Mouse (Mus musculus) liver, adult 2 months (tissue): Measurements from ENCODE around the gene Gfy. TPM values are rescaled to one million over a fixed set of nuclear protein-coding genes. Genes with fewer than 3 reads are reported as not detected.

Source experiments
- DNase-seq: peaks from one replicate; pipeline ENCODE4 v3.0.0-alpha.2; 2011; ENCODE audit warnings: low read depth, low spot score; ENCODE audit errors: extremely low read depth
- H3K27ac ChIP-seq: fragments of 200-500 bp; replicated peaks from 2 replicates; pipeline ENCODE4 v1.5.1; 2012; ENCODE audit warnings: low read depth, mild to moderate bottlenecking, control low read depth, inconsistent platforms, low read length; ENCODE audit not compliant: insufficient read depth
- H3K27me3 ChIP-seq: fragments of 200-500 bp; 2 replicates; pipeline ENCODE4 v1.6.1; 2012; ENCODE audit warnings: mild to moderate bottlenecking, moderate library complexity, low read length, inconsistent platforms; ENCODE audit not compliant: control insufficient read depth, insufficient read depth
- H3K36me3 ChIP-seq: fragments of 200-500 bp; 2 replicates; pipeline ENCODE4 v1.6.1; 2012; ENCODE audit warnings: low read length, inconsistent platforms; ENCODE audit not compliant: control insufficient read depth, insufficient read depth
- H3K4me1 ChIP-seq: fragments of 200-500 bp; 2 replicates; pipeline ENCODE4 v1.6.1; 2011; ENCODE audit warnings: low read length; ENCODE audit not compliant: control insufficient read depth, insufficient read depth
- H3K4me3 ChIP-seq: fragments of 200-500 bp; 2 replicates; pipeline ENCODE4 v1.5.1; 2011; ENCODE audit warnings: low read depth, mild to moderate bottlenecking, control low read depth, low read length, moderate library complexity; ENCODE audit not compliant: insufficient read depth
- H3K79me2 ChIP-seq: fragments of 200-500 bp; 2 replicates; pipeline ENCODE4 v1.6.1; 2012; ENCODE audit warnings: inconsistent platforms, mild to moderate bottlenecking, low read length, moderate library complexity; ENCODE audit not compliant: control insufficient read depth, insufficient read depth
- H3K9ac ChIP-seq: fragments of 200-500 bp; 2 replicates; pipeline ENCODE4 v1.6.1; 2012; ENCODE audit warnings: low read depth, mild to moderate bottlenecking, control low read depth, inconsistent platforms, low read length
- CTCF ChIP-seq: fragments of 200-500 bp; IDR thresholded peaks from 2 replicates; pipeline ENCODE4 v1.5.1; 2011; ENCODE audit warnings: low read depth, low read length, control low read depth
- POLR2A ChIP-seq: fragments of 200-500 bp; IDR thresholded peaks from 2 replicates; pipeline ENCODE4 v1.6.1; 2011; ENCODE audit warnings: low read length, control low read depth; ENCODE audit not compliant: insufficient read depth; ENCODE audit errors: extremely low read depth
- WGBS: fragments of 180-500 bp; shearing (Covaris S2); methylation state at CpG from one replicate; pipeline ENCODE4 v1.1.7; 2018; 5-methylcytosine and 5-hydroxymethylcytosine counted together
- polyA plus RNA-seq: library from polyadenylated mRNA; depleted of rRNA; stranded (reverse); fragments of >200 nt; gene quantifications from 2 replicates; pipeline ENCODE4 v1.2.3, GENCODE M21; 2012
- total RNA-seq: library from RNA; depleted of rRNA; stranded (reverse); fragments of >200 nt; gene quantifications from 2 replicates; pipeline ENCODE4 v1.2.3, GENCODE M21; 2014

The Gfy gene
- total and polyA plus RNA-seq, 2 experiments, result not detected

DNA sequence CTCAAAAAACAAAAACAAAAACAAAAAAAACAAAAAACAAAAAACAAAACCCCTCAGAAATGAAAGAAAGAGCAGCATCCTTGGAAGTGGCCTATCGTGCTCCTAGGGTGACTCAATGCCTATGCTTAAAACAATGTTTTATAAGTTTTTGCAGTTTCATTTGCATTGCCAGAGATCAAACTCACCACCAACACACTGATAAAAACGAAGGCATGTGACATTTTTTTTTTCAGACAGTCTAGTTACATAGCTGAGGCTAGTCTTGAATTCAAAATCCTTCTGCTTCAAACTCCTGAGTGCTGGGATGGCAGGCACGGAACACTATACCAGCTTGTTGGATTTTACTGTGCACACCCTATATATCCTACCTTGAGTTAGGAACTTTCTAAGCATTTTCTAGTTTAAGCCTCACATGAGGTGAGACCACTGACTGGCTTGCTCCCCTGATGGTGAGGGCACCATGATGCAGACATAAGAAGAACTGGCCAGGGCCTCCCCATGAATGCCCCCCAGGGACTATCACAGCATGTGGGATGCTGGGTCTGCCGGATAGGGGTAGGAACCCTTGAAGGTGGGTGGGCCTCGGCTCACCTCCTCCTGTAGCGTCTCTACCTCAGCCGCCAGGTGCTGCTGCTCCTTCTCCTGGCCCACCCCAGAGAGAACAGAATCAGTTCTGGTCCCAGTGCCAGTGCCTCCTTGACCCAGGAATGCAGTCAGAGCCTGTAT lies 13.4 kb upstream of the Gfy start:
- H3K27ac ChIP-seq, result no peak overlapping the region
- 80% methylated on average over 7 of the region's 7 CpGs for WGBS
- TF ChIP-seq CTCF (no peak), POLR2A (no peak)
- no peak for DNase-seq
- no peak overlapping the region for H3K4me3 ChIP-seq
- no peaks in the 10 kb centered on the region for H3K36me3 ChIP-seq
- H3K9ac ChIP-seq, result no peak overlapping the region
- H3K79me2 ChIP-seq, result no peaks in the 10 kb centered on the region
- no peaks in the 10 kb centered on the region for H3K4me1 ChIP-seq
- peaks cover 10% of the 10 kb centered on the region; the same call in 1 of the 2 replicates for H3K27me3 ChIP-seq

- H3K27ac ChIP-seq, result no peak overlapping the region
- H3K4me1 ChIP-seq, result no peaks in the 10 kb centered on the region
- DNase-seq, result no peak
- H3K36me3 ChIP-seq, result no peaks in the 10 kb centered on the region
- no peak overlapping the region for H3K4me3 ChIP-seq
- 49% methylated on average over 8 of the region's 8 CpGs for WGBS
- TF ChIP-seq CTCF (no peak), POLR2A (no peak)
- no peak overlapping the region for H3K9ac ChIP-seq
- no peaks in the 10 kb centered on the region for H3K79me2 ChIP-seq
- H3K27me3 ChIP-seq, result peaks cover 10% of the 10 kb centered on the region; the same call in 1 of the 2 replicates
These were observed 12.5 kb upstream of the Gfy start for GRCm38 (mm10) chr7:45191803-45192363.

DNA sequence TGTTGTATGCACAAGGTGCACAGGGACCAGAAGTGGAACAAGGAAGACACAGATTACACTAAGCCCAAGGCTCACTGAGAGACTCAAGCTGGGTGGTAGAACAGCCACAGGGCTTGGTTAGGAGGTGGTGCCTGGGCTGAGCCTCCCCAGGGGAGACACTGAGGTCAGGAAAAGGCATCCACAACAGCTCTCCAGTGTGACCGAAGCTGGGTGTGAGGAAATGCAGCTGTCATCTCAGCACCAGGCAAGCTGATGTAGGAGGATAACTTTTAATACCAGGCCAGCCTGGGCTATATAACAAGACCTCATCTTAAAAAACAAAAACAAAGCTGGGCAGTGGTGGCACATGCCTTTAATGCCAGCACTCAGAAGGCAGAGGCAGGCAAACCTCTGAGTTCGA lies 11.8 kb upstream of the Gfy start:
- DNase-seq, result no peak
- Histone ChIP-seq H3K9ac (no peak overlapping the region), H3K27me3 (peaks cover 10% of the 10 kb centered on the region; the same call in 1 of the 2 replicates), H3K4me3 (no peak overlapping the region), H3K4me1 (no peaks in the 10 kb centered on the region), H3K36me3 (no peaks in the 10 kb centered on the region), H3K27ac (no peak overlapping the region), H3K79me2 (no peaks in the 10 kb centered on the region)
- TF ChIP-seq CTCF (no peak), POLR2A (no peak)
- WGBS, result 53% methylated on average over 2 of the region's 2 CpGs

GRCm38 (mm10) chr7:45190186-45190585 lies 10.8 kb upstream of the Gfy start:
- H3K27ac ChIP-seq, result no peak overlapping the region
- H3K36me3 ChIP-seq, result no peaks in the 10 kb centered on the region
- H3K79me2 ChIP-seq, result no peaks in the 10 kb centered on the region
- no peak overlapping the region for H3K9ac ChIP-seq
- H3K4me3 ChIP-seq, result no peak overlapping the region
- peaks cover 10% of the 10 kb centered on the region for H3K27me3 ChIP-seq
- no peak for TF ChIP-seq POLR2A
- TF ChIP-seq CTCF, result no peak
- DNase-seq, result no peak
- no peaks in the 10 kb centered on the region for H3K4me1 ChIP-seq
- WGBS, result 88% methylated on average over 6 of the region's 6 CpGs

DNA sequence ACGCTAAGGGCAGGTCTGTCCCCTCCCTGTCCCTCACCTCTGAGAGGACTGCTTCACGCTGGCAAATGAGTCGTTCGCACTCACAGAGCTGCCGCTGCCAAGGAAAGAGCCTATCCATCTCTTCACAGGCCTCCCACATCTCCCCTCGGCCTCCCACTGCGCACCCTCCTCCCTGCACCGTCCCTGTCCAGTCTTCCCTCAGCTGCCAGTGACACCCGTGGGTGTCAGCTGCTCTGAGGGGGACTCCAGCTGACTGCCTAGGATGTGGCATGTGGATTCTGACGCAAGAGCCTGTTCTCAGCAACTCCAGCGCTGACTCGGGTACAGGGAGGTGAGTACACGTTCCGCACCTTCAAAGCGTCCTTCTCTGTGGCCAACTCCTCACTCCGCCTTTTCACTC lies 10.2 kb upstream of the Gfy start:
- Histone ChIP-seq H3K9ac (no peak overlapping the region), H3K27me3 (peaks cover 10% of the 10 kb centered on the region), H3K4me1 (no peaks in the 10 kb centered on the region), H3K27ac (no peak overlapping the region), H3K79me2 (no peaks in the 10 kb centered on the region), H3K4me3 (no peak overlapping the region), H3K36me3 (no peaks in the 10 kb centered on the region)
- TF ChIP-seq POLR2A (no peak), CTCF (no peak)
- WGBS, result 53% methylated on average over 16 of the region's 16 CpGs
- no peak for DNase-seq

GRCm38 (mm10) chr7:45185921-45186320 lies 6.6 kb upstream of the Gfy start:
- Histone ChIP-seq H3K9ac (no peak overlapping the region), H3K27me3 (peaks cover 23% of the 10 kb centered on the region), H3K79me2 (no peaks in the 10 kb centered on the region), H3K4me1 (peaks cover 5% of the 10 kb centered on the region; the same call in 1 of the 2 replicates), H3K4me3 (no peak overlapping the region), H3K27ac (no peak overlapping the region), H3K36me3 (no peaks in the 10 kb centered on the region)
- no peak for DNase-seq
- TF ChIP-seq CTCF, result no peak
- TF ChIP-seq POLR2A, result no peak
- WGBS, result 70% methylated on average over 7 of the region's 7 CpGs
